Mouse (Mus musculus) CH12.LX (cell line): ENCODE data around the gene Ube4b.
"Not testable (repeated sequence)": the region's sequence is repeated elsewhere in the genome, so short reads cannot be mapped to it uniquely, and the experiment has no call there.

Experiments
- BHLHE40 ChIP-seq: IDR thresholded peaks from 2 replicates; pipeline ENCODE4 v1.6.1; 2011; ENCODE audit warnings: mild to moderate bottlenecking, low read depth, low read length, improper control_type of control experiment
- CHD2 ChIP-seq: IDR thresholded peaks from 2 replicates; pipeline ENCODE4 v1.6.1; 2011; ENCODE audit warnings: low read length, improper control_type of control experiment
- MAX ChIP-seq: IDR thresholded peaks from 2 replicates; pipeline ENCODE4 v1.6.1; 2011; ENCODE audit warnings: low read length, improper control_type of control experiment
- NELFE ChIP-seq: IDR thresholded peaks from 2 replicates; pipeline ENCODE4 v1.6.1; 2011; ENCODE audit warnings: low read depth, low read length, improper control_type of control experiment
- USF2 ChIP-seq: conservative IDR thresholded peaks from 2 replicates; pipeline ENCODE4 v1.6.1; 2011; ENCODE audit warnings: low read depth, low read length, improper control_type of control experiment
- ZMIZ1 ChIP-seq: IDR thresholded peaks from 2 replicates; pipeline ENCODE4 v1.6.1; 2012; ENCODE audit warnings: low read depth, mild to moderate bottlenecking, inconsistent platforms, low read length, improper control_type of control experiment
- ZNF384 ChIP-seq: IDR thresholded peaks from 2 replicates; pipeline ENCODE4 v1.6.1; 2012; ENCODE audit warnings: low read depth, low read length, improper control_type of control experiment, inconsistent platforms

GRCm38 (mm10) chr4:149460475-149460874 lies 33.9 kb upstream of the Ube4b start:
- TF ChIP-seq USF2, NELFE, CHD2, MAX, ZMIZ1, ZNF384, BHLHE40: not testable (repeated sequence)
